Mouse (Mus musculus) bone marrow, adult 2 months (tissue): ENCODE results near the gene Lsamp.

Experiments
- CTCF ChIP-seq: fragments of 200-500 bp; IDR thresholded peaks from 2 replicates; pipeline ENCODE4 v1.5.1; 2011; ENCODE audit warnings: low read length, control low read depth; ENCODE audit not compliant: control insufficient read depth, insufficient read depth
- POLR2A ChIP-seq: fragments of 200-500 bp; IDR thresholded peaks from 2 replicates; pipeline ENCODE4 v1.6.1; 2011; ENCODE audit warnings: low read depth, mild to moderate bottlenecking, control low read depth, low read length, borderline replicate concordance; ENCODE audit not compliant: control insufficient read depth

- TF ChIP-seq CTCF (no peak), POLR2A (no peak)
Measured at GRCm38 (mm10) chr16:41365138-41365537, 1381.0 kb downstream of the Lsamp start.
